Mouse (Mus musculus) testis, adult 2 months (tissue): ENCODE results near the gene Por. TPM values are rescaled to one million over a fixed set of nuclear protein-coding genes. Genes with fewer than 3 reads are reported as not detected.

Experiments used
- H3K27ac ChIP-seq: fragments of 200-500 bp; 2 replicates; pipeline ENCODE4 v1.5.1; 2012; ENCODE audit warnings: low read depth, low read length; ENCODE audit not compliant: control insufficient read depth, insufficient read depth
- H3K27me3 ChIP-seq: fragments of 200-500 bp; 2 replicates; pipeline ENCODE4 v1.6.1; 2012; ENCODE audit warnings: mild to moderate bottlenecking, low read length, moderate library complexity; ENCODE audit not compliant: control insufficient read depth, insufficient read depth
- H3K36me3 ChIP-seq: fragments of 200-500 bp; 2 replicates; pipeline ENCODE4 v1.6.1; 2012; ENCODE audit warnings: mild to moderate bottlenecking, low read length; ENCODE audit not compliant: control insufficient read depth, insufficient read depth
- H3K4me1 ChIP-seq: fragments of 200-500 bp; 2 replicates; pipeline ENCODE4 v1.6.1; 2012; ENCODE audit warnings: low read length; ENCODE audit not compliant: control insufficient read depth, insufficient read depth
- H3K4me3 ChIP-seq: fragments of 200-500 bp; 2 replicates; pipeline ENCODE4 v1.5.1; 2012; ENCODE audit warnings: low read depth, mild to moderate bottlenecking, low read length, moderate library complexity, mixed read lengths; ENCODE audit not compliant: control insufficient read depth
- CTCF ChIP-seq: fragments of 200-500 bp; IDR thresholded peaks from 2 replicates; pipeline ENCODE4 v1.5.1; 2012; ENCODE audit warnings: low read depth, mild to moderate bottlenecking, inconsistent platforms, low read length, moderate library complexity; ENCODE audit not compliant: control insufficient read depth, insufficient read depth, insufficient replicate concordance
- POLR2A ChIP-seq: fragments of 200-500 bp; IDR thresholded peaks from 2 replicates; pipeline ENCODE4 v1.6.1; 2012; ENCODE audit warnings: low read depth, mild to moderate bottlenecking, inconsistent platforms, low read length, moderate library complexity; ENCODE audit not compliant: control insufficient read depth
- polyA plus RNA-seq: library from polyadenylated mRNA; depleted of rRNA; stranded (reverse); fragments of >200 nt; gene quantifications from 2 replicates; pipeline ENCODE4 v1.2.3, GENCODE M21; 2012

Por gene
- polyA plus RNA-seq, 1 experiment, result 26.1 TPM

- Histone ChIP-seq H3K36me3 (no peaks in the 10 kb centered on the region; the same call in 1 of the 2 replicates), H3K4me3 (peak overlapping the region; percentile 43)
- TF ChIP-seq CTCF (no peak), POLR2A (no peak)
Observed at GRCm38 (mm10) chr5:135734057-135734680, 64.3 kb downstream of the Por start.

GRCm38 (mm10) chr5:135735741-135736140 lies 65.9 kb downstream of the Por start:
- no peaks in the 10 kb centered on the region for H3K27me3 ChIP-seq
- peaks cover 9% of the 10 kb centered on the region for H3K4me1 ChIP-seq
- H3K27ac ChIP-seq, result no peak overlapping the region
- peak overlapping the region; percentile 85 for H3K4me3 ChIP-seq
- no peaks in the 10 kb centered on the region; the same call in none of the 2 replicates for H3K36me3 ChIP-seq
- TF ChIP-seq CTCF, result no peak

More at GRCm38 (mm10) chr5:135734057-135734680, 64.3 kb downstream of the Por start:
- Histone ChIP-seq H3K27ac (no peak overlapping the region), H3K27me3 (no peaks in the 10 kb centered on the region), H3K4me1 (peaks cover 9% of the 10 kb centered on the region)

GRCm38 (mm10) chr5:135736544-135736943 lies 66.7 kb downstream of the Por start:
- Histone ChIP-seq H3K36me3 (no peaks in the 10 kb centered on the region; the same call in none of the 2 replicates), H3K4me1 (peaks cover 9% of the 10 kb centered on the region), H3K27me3 (no peaks in the 10 kb centered on the region), H3K27ac (peak overlapping the region; percentile 39), H3K4me3 (peak overlapping the region; percentile 85)
- TF ChIP-seq CTCF, result no peak
- TF ChIP-seq POLR2A, result peak; percentile 54; the same call in 1 of the 2 replicates

GRCm38 (mm10) chr5:135737154-135737553 lies 67.3 kb downstream of the Por start:
- Histone ChIP-seq H3K36me3 (no peaks in the 10 kb centered on the region; the same call in none of the 2 replicates), H3K4me3 (peak overlapping the region; percentile 85), H3K27ac (peak overlapping the region; percentile 39), H3K27me3 (no peaks in the 10 kb centered on the region), H3K4me1 (peaks cover 9% of the 10 kb centered on the region)
- TF ChIP-seq POLR2A (no peak), CTCF (peak; percentile 88; the same call in 1 of the 2 replicates)

GRCm38 (mm10) chr5:135738266-135738665 lies 68.4 kb downstream of the Por start:
- TF ChIP-seq POLR2A (no peak), CTCF (no peak)
- no peaks in the 10 kb centered on the region; the same call in none of the 2 replicates for H3K36me3 ChIP-seq
- no peak overlapping the region for H3K27ac ChIP-seq

GRCm38 (mm10) chr5:135742156-135742555 lies 72.3 kb downstream of the Por start:
- Histone ChIP-seq H3K27ac (no peak overlapping the region), H3K4me1 (peaks cover 17% of the 10 kb centered on the region), H3K27me3 (no peaks in the 10 kb centered on the region), H3K36me3 (no peaks in the 10 kb centered on the region; the same call in none of the 2 replicates), H3K4me3 (no peak overlapping the region)
- TF ChIP-seq POLR2A, result no peak

More at GRCm38 (mm10) chr5:135738266-135738665, 68.4 kb downstream of the Por start:
- H3K4me3 ChIP-seq, result peak overlapping the region; percentile 85
- peaks cover 14% of the 10 kb centered on the region for H3K4me1 ChIP-seq
- H3K27me3 ChIP-seq, result no peaks in the 10 kb centered on the region

- TF ChIP-seq CTCF (no peak), POLR2A (no peak)
- H3K36me3 ChIP-seq, result no peaks in the 10 kb centered on the region; the same call in 1 of the 2 replicates
- H3K27ac ChIP-seq, result peak overlapping the region; percentile 3; the same call in 1 of the 2 replicates
Observed at GRCm38 (mm10) chr5:135742941-135743740, 73.3 kb downstream of the Por start.

More at GRCm38 (mm10) chr5:135742941-135743740, 73.3 kb downstream of the Por start:
- Histone ChIP-seq H3K27me3 (no peaks in the 10 kb centered on the region), H3K4me3 (peak overlapping the region; percentile 88), H3K4me1 (peaks cover 17% of the 10 kb centered on the region)
